Mouse (Mus musculus): ENCODE data around the gene Slc7a5.

Slc7a5 gene

GRCm38 (mm10) chr8:121935341-121936294, 28.1 kb upstream of the Slc7a5 start:
- no peak for DNase-seq

- DNase-seq, result no peak
Measured at GRCm38 (mm10) chr8:121934923-121935322, 27.4 kb upstream of the Slc7a5 start.

DNA sequence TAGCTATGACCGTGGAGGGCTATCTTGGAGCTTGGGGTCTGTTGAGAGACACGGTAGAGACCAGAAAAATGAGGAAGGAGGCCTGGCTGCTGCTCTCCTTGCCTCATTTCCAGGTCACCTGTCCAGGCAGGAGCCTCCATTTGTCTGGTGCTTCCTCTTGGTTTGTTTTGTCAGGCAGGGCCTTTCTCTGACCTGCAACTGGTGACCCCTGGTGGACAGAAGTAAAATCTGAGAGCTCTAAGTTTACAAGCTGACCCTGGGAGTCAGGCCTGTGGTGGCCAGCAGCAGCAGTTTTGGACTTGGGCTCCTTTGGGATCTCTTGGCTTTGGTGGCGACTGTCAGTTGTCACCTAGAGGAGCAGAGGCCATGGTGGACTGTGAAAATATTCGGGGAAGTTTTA, 27.0 kb upstream of the Slc7a5 start:
- peak in 1 of 2 experiments; percentile 55 for DNase-seq

- DNase-seq, result no peak
Measured at GRCm38 (mm10) chr8:121932668-121933520, 25.4 kb upstream of the Slc7a5 start.

DNA sequence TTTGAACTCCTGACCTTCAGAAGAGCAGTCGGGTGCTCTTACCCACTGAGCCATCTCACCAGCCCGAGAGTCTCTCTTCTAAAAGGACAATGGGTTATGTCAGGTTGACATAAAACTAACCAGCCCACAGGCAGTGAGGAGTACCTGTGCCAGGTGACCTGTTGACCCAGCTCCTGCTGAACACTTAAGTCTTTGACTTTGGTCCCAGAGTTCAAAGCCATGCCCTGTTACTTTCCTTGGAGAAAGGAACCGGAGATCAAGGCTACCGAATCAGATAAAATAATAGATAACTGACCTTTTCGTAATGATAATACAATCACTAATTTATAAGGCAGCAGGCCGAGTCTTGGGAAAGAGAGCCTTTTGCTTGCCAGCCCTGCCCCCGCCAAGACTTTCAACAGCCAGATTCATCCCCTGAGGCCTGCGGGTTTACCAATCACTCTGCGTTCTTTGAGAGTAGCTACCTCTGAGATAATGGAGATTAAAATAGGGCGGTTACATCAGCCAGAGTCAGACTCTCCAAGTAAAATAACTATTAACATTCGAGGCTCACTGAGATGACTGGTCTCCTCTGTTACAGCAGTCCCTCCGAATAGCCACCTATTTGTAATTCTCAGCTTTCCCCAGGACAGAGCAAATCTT, 24.7 kb upstream of the Slc7a5 start:
- DNase-seq, result peak in 1 of 2 experiments; percentile 44

- DNase-seq, result no peak
Measured at GRCm38 (mm10) chr8:121931571-121931970, 24.1 kb upstream of the Slc7a5 start.

DNA sequence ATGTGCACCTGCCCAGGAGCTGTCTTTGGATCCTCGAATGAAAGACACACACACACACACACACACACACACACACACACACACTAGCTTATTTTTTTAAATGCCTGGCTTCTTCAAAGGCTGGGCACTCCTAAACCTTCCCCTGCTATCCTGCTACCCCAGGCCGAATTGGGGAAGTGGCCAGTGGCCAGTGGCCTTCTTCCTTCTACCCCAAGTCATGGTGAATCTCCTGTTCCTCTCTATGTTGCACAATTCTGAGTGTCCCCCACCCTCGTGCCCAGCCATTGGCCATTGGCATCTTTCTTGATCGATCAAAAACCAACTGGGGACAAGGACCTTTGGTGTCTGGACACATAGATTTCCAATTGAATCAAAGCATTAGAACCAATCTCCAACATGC, 22.6 kb upstream of the Slc7a5 start:
- DNase-seq, result no peak

DNA sequence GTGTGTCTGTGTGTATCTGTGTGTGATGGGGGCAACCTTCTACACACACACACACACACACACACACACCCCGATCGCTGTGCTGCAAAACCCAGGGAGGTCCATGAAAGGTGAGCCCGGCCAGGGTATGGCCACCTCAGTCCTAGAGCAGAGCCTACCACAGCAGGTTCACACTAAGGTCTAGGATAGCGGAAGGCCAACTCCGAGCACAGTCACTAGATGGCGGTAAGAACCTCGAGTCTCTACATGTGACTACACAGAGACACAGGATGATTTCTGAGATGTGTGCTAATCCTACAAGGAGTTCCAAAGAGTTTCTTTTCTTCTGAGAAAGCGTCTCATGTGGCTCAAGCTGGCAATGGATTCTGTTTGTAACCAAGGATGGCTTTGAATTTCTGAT, 19.8 kb upstream of the Slc7a5 start:
- DNase-seq, result peak in 1 of 2 experiments; percentile 54

DNA sequence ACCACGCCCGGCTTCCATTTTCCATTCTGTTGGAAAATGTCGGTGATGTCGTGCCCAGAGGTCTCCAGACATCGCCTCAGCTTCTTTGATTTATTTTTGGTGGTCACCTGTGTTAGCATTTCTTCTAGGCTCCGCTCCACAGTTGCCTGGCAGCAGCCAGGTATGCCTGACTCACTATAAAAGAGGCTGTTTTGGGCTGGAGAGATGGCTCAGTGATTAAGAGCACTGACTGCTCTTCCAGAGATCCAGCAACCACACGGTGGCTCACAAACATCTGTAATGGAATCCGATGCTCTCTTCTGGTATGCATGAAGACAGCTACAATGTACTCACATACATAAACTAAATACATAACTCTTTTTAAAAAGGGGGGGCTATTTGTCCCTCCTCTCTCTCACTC, 18.8 kb upstream of the Slc7a5 start:
- DNase-seq, result no peak

DNA sequence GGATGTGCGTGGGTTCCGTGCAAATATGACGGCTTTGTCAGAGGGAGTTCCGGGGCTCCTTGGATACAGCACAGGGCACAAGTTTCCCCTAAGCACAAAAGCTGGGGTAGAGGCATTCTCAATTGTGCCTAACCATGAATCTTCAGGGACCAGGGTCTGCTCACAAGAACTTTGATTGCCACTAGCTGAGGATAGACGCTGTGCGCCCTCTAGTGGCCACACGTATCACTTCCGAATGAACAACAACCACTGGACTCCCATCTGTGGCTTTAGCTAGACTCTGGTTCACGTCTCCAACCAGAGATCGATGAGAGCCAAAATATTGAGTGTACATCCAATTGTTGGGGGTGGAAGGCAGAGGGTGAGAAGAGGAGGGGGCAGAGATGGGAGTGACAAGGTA, 18.1 kb upstream of the Slc7a5 start:
- DNase-seq, result peak; percentile 62 to 74

DNA sequence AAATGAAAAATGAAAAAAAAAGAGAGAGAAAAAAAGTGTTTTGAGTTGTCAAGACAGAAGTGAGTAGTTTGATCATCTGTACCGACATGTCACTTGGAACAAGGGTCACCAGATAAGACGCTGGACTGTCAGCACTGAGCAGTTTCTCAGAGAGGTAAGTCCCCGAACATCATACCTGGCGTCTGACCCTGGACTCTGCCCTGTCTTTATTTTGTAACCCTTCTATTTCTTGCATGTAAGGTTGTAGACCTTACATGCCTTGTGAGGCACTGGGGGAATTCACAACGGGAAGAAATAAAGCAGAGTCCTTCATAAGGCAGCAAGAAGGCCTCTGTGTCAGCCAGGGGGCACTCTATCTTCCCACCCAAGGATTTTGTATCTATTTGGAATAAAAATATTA, 17.2 kb upstream of the Slc7a5 start:
- DNase-seq, result no peak

- peak; percentile 65 to 78 for DNase-seq
Measured at GRCm38 (mm10) chr8:121922101-121922500, 14.6 kb upstream of the Slc7a5 start.

DNA sequence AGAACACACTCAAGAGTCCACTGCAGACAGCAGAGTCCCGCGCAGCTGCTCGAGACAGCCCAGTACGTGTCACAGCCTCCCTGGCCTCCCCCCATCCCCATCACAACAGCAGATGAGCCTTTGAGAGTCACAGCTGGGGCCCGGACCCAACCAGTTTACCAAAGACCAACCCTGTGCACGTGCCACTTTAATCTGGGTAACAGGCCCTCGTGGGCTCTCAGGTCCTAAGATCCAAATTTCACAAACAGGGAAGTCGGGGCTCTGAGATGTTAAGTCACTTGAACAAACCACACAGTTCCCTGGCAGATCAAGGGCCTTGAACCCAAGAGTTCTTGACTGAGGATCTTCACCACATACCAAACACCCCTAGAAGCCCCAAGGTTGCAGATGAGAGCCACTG, 14.1 kb upstream of the Slc7a5 start:
- DNase-seq, result peak in 1 of 2 experiments; percentile 38

DNA sequence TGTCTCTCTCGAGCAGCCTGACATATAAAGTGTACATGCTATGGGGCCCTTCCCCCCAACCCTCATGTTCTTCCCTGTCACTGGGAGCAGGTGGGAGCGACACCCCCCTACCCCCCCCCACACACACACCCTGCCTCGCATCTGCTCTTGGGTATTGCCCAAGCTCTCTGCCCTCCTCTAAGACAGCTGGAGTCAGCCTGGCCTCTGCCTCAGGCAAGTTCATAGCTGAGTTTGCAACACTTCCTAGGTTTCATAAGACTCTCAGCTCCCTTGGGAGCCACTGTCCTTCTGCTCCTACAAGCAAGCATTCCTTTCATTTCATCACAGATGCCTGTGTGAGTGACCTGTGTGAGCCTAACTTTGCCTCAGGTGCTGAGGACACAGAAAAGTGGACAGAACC, 12.2 kb upstream of the Slc7a5 start:
- DNase-seq, result peak; percentile 52 to 73

DNA sequence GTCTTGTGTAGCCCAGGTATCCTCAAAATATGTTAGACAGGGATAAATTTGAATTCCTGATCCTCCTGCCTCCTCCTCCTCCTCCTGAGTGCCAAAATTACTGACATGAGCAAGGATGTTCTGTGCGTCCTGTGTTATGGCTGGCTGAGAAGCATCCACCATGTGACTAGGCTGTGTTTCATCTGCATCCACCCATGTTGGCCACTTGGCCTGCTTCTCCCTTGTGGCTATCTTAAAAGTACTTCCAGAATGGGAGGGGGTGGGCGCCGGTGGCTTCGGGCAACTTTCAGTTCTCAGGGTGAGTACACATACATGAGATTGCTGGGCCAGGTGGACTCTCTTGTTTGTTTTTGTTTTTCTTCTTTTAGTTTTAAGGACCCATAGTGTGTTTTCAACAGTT, 11.7 kb upstream of the Slc7a5 start:
- no peak for DNase-seq

GRCm38 (mm10) chr8:121913378-121913777, 5.9 kb upstream of the Slc7a5 start:
- no peak for DNase-seq

DNA sequence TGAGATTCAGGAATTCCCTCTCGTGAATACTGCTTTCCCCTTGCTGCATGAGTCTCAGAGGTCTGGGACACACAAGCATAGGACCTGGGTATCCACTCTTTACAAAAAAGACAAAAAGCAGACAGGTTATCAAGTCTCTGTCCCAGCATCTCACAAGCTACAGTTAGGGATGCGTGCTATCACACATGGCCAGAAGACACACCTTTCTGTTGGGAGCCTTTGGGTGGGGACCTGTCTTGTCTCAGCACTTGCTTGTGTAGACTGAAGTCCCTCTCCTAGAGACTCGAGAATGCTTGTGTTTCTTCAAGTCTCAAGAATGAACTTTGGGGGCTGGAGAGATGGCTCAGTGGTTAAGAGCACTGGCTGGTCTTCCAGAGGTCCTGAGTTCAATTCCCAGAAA, 5.3 kb upstream of the Slc7a5 start:
- DNase-seq, result no peak

DNA sequence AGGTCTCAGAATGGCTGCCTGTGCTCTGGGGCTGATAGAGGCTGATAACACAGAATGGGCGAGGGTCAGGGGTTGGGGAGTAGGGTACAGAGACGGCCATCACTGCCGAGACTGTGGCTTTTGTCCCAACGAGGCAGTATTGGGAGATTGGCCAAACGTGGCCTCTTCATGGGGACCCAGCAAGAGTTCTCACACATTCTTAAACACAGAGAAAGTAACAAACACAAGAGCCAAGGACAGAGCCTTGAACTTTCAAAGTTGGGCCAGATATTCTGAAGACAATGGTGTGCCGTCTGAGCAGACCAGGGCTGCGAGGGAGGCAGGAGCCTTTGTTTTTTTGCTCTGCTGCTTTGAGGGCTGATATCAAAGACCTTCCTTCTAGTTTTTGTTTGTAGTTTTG, 4.5 kb upstream of the Slc7a5 start:
- DNase-seq, result no peak

- DNase-seq, result no peak
Measured at GRCm38 (mm10) chr8:121911400-121911799, 3.9 kb upstream of the Slc7a5 start.

GRCm38 (mm10) chr8:121909663-121910062, 2.2 kb upstream of the Slc7a5 start:
- peak; percentile 71 to 75 for DNase-seq

- DNase-seq, result peak in 1 of 2 experiments; percentile 58
Measured at GRCm38 (mm10) chr8:121909148-121909541, 1.7 kb upstream of the Slc7a5 start.

DNA sequence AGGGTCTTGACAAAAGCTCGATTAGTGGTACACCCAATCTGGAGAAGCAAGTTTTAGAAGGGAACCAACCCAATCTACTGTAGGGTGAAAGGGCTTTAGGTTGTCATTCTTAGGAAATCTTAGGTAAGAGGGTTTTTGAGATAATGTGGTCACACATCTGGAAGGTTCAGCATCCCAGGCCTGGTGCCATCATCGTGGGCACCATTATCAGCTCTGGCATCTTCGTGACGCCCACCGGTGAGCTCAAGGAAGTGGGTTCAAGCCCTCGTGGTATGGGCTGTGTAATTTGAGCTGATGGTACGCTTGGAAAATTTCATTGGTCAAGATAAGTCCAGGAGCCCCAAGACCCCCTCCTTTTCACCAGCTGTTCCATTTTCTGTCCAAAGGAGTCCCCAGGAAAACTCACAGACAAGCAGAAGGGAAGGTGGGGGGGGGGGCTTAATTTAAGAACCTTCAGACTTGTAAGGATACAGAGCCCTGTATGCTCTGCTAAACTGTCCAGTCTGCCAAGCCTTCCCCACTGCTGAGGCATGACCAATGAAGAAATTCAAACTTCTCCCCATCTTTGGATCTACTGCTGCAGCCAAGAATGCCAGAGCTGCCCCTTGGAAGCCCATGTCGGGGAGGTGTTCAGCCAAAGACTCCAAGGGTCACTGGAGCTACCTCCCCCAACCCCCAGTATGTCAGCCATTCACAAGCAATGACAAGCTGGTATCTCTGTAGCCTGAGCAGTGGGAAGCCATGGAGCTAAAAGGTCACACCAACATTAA, 1.1 kb upstream of the Slc7a5 start:
- DNase-seq, result no peak

All from lung, adult 18-20 months (tissue).